Mouse (Mus musculus) layer of hippocampus, postnatal 10 days (tissue): ENCODE measurements around the gene Ptprc. TPM values are rescaled to one million over a fixed set of nuclear protein-coding genes. Genes with fewer than 3 reads are reported as not detected.

Experiments used
- DNase-seq, 2 experiments: peaks; one replicate each; pipeline ENCODE4 v3.0.0; 2021; ENCODE audit warnings: low spot score in 2 of 2
- total RNA-seq, 2 experiments: library from RNA; stranded (reverse); gene quantifications; 2 replicates each; pipeline ENCODE4 v1.2.3; 2021

The Ptprc gene
- total RNA-seq, 2 experiments from 2014 or later = 2.3 to 2.6 TPM

DNA sequence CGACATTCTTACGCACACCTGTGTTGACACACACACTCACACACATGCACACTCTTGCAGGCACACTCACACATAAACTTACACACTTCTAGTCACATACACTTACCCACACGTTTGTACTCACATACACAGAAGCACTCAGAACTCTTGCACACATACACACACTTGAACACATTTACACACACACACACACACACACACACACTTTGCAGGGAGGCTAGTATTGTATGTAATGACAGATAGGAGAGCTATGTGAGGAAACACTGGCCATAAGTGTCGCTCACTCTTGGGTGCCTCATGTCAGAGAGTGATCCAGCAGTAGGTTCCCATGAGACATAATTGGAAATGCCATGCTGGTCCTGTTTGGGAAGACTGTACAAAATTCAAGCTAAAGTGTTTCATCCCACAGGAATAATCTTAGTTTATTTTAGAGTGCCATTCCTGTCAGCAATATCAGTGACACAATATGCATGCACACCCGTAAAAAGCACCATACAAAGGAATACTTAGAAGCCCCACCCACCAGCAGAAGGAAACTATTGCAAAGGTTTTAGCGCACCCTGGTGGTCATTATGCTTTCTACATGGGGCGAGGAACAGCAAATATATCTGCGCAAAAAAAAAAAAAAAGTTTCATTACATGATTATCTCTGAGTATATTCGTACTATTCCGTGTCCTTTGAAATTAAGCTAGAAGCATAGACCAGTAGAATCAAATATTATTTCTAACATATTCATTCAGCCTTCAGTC, 131.1 kb downstream of the Ptprc start:
- DNase-seq = peak; percentile 84 to 87

DNA sequence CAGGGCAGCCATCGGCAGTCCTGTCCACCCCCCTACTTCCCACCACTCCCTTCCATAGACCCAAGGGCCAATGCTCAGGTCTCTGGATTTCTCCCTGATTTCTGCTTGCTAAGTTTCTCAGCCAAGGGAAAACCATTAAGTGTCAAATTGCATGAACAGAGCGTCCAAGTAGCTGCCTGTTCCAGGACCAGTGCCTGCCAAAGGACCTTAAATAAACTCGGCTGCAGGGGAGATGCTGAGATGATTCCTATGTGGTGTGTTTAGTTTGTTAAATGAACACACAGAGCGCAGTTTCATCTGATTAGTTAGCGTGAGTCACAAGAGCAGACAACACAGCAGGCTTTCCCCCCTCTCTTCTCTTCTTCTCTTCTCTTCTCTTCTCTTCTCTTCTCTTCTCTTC, 135.0 kb downstream of the Ptprc start:
- DNase-seq = no peak

DNA sequence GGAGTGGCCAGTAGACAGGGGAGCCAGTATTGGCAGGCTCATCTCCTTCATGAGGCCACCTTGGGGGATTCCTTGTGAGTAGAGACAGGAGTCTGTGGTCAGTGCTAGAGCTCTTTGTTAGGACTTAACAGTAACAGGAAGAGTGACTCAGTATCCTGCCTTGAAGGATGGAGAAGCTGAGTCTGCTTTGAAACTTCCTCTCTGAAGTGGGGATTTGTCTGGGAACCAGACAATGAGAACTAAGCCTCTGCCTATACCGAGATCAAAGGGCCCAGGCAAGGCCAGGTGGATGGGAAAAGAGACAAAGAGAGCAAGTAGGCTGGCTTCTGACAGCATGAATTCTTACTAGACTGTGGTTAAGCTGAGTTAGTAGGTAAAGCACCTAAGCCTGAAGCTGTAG, 136.3 kb downstream of the Ptprc start:
- no peak for DNase-seq

DNA sequence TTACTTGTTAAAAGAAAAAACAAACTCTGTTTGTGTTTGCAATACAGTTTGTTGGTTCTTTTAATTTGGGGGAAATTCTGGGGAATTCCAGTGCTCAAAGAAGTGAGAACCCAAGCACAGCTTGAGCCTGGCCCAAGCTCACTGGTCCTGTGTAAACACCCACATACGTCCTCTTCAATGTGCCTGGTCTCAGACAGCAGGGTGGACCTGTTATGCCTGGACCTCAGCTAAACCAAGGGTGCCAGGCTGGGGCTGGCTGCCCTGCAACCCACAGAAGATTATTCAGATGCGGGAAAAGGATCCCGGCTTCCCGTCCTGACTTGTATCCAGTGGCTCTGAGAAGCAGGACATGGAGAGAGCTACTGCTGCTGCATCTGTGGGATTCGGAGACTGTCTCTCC, 138.0 kb downstream of the Ptprc start:
- no peak for DNase-seq

DNA sequence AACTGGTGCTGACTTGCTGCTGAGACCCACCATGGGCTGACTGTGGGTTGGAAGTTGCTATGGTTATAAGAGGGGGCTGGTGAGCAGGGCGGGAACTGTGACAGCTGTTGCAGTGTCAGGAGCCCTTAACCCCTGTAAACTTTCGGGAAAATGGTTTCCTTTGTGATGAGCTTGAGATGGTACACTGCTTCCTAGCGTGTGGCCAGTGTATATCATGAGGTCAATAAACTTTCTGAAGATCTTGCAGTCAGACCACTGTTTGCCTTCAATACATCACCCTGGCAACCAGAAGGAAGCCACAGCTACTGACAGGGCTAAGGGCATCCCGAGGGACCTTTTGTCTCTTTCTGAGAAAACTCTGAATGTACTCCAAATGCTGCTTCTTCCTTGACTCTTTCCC, 145.9 kb downstream of the Ptprc start:
- DNase-seq = no peak

DNA sequence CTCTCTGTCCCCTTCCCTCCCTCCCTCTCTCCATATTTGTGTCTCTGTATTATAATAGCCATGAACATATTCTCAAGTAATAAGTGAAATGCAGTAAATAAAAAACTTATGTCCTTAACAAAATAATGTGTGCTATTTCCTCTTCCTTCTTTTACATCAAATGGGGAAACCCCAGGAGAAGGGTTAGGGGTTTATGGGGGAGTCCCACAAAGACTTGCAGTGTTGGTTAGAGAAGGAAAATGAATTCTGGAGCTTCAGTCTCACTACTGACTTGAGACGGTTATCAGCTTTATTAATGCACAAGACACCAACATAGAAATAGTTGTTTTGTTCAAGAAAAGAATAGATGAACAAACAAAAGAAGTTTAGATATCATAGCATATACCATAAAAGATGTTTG, 150.2 kb downstream of the Ptprc start:
- no peak for DNase-seq

DNA sequence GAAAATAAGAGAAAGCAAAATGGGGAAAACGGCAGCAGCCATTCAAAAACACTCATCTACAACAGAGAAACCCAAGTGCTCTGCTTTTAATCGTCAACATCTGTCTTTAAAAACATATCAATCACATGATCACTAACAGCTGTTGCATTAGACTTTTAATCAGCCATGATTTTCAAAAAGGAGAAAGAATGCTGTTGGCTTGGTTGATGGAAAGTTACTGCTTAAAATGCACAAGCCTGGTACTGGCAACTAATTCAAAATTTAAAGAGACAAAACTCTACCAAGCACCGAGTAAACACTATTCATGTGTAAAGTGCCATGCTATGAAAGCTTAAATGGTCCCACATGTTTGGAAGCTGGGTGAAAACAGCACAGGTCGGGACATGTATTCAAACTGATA, 151.9 kb downstream of the Ptprc start:
- no peak for DNase-seq

DNA sequence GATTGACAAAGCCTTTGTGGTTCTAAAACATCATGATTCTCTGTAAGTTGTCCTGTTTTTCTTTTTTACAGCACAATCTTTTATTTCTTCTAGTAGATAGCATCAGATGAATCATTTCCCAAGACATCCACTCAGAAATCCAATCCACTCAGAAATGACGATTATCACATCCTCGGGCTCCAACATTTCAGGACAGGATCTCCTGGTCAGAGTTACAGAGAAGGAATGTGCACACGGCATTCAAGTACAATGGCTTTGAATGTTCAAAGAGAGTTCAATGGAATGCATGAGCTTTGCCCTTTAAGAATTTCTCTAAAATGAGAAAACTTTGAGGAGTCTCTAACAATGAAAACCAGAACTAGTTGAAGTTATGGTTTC, 152.6 kb downstream of the Ptprc start:
- DNase-seq = no peak

DNA sequence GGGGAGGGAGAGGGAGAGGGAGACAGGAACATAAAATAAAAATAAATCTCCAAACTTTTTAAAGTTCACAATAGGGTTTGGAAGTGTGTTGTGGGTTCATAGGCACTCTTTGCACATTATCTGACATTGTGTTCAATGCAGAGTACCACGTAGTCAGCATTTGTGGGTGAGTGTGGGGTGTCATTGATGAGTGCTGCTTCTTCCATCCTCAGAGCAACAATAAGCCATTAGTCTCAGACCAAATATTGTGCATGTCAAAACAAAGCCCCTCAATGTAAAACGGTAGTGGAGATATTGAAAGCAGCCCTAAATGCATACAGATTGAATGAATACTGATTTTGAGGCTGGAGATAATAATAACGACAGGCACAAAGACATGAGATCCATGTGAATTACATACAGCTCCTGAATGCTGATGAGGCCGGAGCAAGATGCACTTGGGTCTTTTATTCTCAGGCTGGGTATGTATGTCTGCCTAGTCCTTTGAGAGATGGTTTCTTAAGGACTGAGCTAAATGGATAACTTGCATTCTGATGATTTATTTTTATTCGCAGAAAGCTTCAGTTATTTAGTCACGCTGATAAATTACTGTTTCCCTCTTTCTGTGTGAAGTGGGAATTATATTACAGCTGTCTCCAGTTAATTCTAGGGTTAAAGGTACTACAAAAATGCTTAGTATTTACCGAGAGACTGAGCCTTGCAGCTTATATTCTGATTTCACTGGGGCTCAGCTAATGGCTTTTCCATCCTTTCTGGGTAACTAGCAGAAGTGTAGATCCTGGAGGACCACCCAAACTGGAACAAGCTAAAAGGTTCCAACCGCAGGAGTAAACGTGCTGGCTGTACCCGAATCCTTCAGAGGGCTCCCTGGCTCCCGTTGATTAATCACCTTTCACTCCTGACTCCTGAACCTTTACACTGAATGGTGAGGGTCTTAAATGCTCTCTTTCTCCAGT, 153.3 kb downstream of the Ptprc start:
- no peak for DNase-seq

Other genes starting within 250 kb of the Ptprc start
- not detected for gene Atp6v1g3, start 98.0 kb upstream of the Ptprc start, total RNA-seq